Mouse (Mus musculus) retina, embryonic 14.5 days (tissue): Measurements from ENCODE around the gene Mettl25.

ENCODE experiments used
- DNase-seq: peaks from one replicate; pipeline ENCODE4 v3.0.0-alpha.2; 2015; ENCODE audit warnings: low spot score

The Mettl25 gene

DNA sequence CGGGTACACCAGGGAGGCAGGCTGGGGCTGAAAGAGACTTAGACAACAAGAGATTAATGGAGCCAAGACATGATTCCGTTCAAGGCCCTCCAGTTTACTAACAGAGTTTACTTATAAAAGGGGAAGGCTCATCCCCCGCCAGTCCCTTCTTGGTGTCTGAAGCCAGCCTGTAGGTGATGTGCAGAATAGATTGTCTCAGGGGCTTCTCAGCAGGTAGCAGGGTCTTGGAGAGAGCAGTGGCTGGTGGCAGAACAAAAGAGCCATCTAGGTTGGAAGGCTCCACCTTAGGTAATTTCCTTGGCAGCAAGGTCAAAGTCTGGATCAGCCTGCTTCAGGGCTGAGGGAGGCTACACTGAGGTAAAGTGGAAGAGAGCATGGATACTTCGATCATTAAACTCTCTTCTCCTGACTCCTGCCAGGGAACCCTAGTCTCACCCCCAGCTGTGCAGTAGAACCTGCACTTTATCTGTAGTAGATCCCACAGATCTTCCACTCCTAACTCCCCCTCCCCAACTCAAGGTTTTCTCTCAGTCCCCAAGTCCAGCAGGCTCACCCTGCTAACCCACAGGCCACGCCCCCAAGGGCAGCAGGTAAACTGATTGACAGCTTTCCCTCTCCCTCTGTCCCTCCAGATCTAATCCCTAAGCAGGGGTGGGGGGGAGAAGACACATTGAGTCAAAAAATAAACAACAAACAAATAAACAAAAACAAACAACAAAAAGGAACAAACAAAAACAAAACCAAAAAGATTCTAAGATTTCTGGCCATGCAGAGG, 87.2 kb downstream of the Mettl25 start:
- no peak for DNase-seq

DNA sequence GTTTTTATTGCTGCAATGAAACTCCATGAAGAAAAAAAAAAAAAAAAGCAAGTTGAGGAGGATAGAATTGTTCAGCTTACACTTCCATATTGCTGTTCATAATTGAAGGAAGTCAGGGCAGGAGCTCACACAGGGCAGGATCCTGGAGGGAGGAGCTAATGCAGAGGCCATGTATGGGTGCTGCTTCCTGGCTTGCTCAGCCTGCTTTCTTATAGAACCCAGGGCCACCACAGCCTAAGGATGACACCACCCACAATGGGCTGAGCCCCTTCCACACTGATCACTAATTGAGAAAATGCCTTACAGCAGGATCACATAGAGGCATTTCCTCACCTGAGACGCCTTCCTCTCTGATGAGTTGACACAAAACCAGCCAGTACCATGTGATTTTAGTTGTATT, 95.2 kb downstream of the Mettl25 start:
- no peak for DNase-seq

DNA sequence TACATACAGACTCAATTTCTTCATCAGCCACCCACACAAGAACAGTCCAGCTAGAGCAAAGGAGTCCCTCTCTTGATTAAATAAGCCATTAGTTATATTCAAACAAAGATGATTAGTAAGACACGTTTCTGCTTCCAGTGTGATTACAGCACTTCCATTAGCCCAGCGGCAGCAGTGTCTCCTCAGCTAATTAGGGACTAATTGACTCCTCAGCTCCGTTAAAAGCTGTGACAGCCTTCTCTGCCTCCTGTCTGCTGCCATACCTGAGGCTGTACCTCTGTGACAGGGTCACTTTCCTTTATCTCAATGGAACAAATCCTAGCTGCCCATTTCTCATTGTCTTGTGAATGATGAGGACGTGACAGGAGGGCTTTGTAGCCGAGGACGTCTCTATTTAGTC, 99.4 kb downstream of the Mettl25 start:
- no peak for DNase-seq

DNA sequence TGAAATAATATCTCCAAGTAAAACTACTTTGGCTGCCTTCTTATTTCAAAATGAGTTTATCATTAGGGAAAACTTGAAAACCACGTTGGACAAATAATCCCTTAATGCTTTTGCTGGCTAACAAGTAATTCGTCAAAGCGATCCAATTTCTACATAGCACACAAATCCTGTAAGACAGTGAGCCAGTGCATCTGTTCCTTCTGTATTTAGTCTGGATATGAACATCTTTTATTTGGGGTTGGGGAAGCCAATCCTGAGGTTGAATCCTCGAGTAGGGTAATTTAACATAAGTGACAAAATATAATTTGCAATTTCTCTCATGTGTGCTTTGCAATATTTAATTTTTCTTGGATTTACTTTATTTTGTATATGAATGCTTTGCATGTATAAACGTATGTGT, 102.2 kb downstream of the Mettl25 start:
- no peak for DNase-seq

DNA sequence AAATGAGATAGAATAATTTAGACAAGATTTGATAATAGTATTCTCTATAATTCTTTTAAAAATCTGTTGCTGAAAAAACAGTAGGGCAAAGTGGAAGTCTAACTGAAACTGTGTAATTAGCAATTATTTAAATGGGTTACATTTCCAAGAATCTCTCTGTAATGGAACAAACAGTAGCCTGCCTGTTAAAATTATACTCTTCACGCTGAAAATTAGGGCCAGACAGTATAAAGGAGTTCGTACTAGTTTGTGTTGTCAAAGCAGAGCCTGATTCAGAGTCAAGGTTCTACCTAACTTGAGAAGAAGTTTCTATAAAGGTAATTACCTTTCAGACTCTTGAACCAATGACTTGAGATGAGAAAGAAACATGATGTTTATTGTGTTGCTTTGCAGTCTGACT, 113.4 kb downstream of the Mettl25 start:
- DNase-seq = no peak

DNA sequence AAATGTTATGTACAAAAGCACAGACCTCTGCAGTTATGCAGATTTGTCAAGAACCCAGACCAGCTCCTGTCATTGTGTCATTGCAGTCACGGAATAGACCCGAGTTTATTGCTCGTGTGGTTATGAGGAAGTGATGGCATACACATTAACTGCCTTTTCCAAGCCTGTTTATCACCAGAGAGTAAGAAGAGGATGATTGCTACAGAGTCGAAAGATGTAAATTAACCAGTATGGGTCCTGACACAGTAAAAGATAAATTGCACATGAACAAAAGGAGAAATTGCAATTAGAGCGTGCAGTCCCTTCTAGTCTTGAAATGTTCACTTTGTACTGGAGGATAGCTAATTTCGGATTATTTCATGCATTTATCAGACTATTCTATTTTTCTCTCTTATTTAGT, 113.8 kb downstream of the Mettl25 start:
- DNase-seq = no peak

DNA sequence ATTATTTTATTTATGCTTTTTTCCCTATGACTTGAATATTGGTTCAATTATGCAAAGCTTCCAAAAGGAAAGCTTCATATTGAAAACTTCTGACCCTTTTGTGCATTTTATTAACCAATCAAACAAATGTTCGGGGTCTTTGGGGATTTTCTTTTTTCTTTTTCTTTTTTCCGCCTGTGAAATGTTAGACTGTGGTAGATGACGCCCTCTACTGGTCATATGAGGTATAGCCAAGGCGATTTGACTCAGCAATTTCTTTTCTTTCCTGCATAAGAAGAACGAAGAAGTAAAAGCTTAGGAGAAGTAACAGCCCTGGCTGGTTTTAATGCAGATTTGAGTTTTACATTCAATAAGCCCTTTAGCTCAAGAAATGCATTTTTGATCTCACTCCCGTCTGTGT, 126.3 kb downstream of the Mettl25 start:
- peak; percentile 89 for DNase-seq

DNA sequence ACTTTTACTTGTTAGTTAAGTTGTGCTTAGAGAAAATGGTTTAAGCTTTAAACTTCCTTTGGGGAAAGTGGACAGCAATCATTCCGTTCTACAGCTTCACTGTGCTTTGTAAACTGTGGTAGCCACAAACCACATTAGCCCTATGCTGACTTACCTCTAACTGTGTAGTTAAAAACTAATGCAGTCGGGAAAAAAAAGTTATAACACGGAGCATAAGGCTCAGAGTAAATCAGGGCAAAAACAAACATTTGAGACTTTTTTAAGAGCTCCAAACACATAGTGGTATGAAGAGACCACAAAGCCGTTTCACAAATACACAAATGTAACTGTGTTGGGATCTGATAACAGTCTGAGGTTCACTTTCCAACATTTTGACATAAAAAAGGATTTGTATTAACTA, 126.8 kb downstream of the Mettl25 start:
- no peak for DNase-seq

DNA sequence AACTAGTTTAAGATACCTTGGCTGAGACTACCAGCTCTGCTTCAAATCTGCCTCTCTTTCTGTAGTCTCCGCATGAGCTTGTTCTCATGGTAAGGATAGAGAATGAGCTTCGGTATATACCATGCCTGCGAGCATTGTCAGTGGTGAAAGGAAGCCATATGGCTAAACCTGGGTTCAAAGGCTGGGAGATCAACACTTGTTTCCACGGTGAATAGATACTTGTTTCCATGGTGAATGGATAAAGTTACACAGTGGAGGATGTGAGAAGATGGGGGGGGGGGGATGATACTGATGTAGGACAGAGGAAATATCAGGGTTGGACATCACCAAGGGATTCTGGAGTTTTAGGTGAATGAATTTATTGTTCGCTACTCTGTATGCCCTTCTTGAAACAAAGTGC, 128.0 kb downstream of the Mettl25 start:
- DNase-seq = no peak
